Mouse (Mus musculus) stomach, postnatal 0 days (tissue): ENCODE results near the gene Cd36.

ENCODE experiments used
- CTCF ChIP-seq: IDR thresholded peaks from 2 replicates; pipeline ENCODE4 v1.5.1; 2016; ENCODE audit warnings: antibody characterized with exemption, low read depth, mild to moderate bottlenecking, moderate library complexity
- EP300 ChIP-seq: optimal IDR thresholded peaks from 2 replicates; pipeline ENCODE3; 2016; ENCODE audit warnings: antibody characterized with exemption

DNA sequence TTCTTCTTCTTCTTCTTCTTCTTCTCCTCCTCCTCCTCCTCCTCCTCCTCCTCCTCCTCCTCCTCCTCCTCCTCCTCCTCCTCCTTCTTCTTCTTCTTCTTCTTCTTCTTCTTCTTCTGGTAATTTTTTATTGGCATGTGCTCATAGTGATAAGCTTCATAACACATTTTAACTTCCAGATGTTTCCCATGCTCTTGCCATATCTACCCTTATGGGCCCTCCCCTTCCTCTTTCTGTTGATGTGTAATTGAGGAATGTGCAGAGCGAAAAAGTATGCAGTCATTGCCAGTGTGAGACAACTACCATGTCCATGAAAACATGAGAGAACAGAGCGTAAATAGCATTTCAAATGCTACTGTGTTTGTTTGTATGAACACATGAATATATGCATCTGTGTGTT, 118.3 kb downstream of the Cd36 start:
- TF ChIP-seq EP300: no peak
- no peak for TF ChIP-seq CTCF
